Mouse (Mus musculus): ENCODE measurements around the gene Cyp2ab1. TPM values are rescaled to one million over a fixed set of nuclear protein-coding genes. Genes with fewer than 3 reads are reported as not detected.

Cyp2ab1 gene
- polyA plus RNA-seq, 1 experiment: 0.05 TPM

DNA sequence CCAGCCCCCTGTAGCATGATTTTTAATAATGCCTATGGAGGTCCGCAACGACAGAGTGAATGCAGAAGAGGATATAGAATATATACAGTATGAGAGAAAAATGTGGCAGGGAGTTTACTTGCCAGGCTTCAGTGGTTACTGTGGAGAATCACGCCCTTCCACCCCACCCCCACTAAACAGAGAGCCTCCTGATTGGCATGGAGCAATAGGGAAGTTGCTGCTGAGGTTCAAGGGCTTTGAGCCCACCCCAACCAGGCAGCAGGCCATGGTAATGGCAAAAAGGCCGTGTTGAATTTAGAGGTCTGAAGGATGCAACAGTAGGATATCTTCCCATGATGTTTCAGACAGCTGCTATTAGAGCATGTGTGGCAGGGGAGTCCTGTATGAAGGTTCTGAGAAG is 53.9 kb downstream of the Cyp2ab1 start:
- H3K79me3 ChIP-seq (ENCODE audit: low read depth): no peaks in the 10 kb centered on the region
- H3K27me3 ChIP-seq (ENCODE audit: control insufficient read depth, insufficient read depth, insufficient read length): no peaks in the 10 kb centered on the region
- H3K4me3 ChIP-seq (ENCODE audit: insufficient read depth, poor library complexity, severe bottlenecking): no peak overlapping the region
- H3ac ChIP-seq (ENCODE audit: control insufficient read depth, insufficient read length, low read depth): no peak overlapping the region
- TF ChIP-seq FOSL1 (IDR thresholded peaks at IDR 0.05; ENCODE audit: insufficient read depth, low read length, poor library complexity, severe bottlenecking): no peak
- TF ChIP-seq MAX (IDR thresholded peaks at IDR 0.05): no peak
- no peak for TF ChIP-seq MYOG (IDR thresholded peaks at IDR 0.05; ENCODE audit: control insufficient read depth, extremely low read depth, insufficient read length)
- no peak for TF ChIP-seq CTCF (IDR thresholded peaks at IDR 0.05; ENCODE audit: control insufficient read depth, insufficient read depth, insufficient read length)
- H3K36me3 ChIP-seq (ENCODE audit: control insufficient read depth, insufficient read depth): no peaks in the 10 kb centered on the region
- H3K79me2 ChIP-seq (ENCODE audit: control insufficient read depth, insufficient read depth): no peaks in the 10 kb centered on the region

DNA sequence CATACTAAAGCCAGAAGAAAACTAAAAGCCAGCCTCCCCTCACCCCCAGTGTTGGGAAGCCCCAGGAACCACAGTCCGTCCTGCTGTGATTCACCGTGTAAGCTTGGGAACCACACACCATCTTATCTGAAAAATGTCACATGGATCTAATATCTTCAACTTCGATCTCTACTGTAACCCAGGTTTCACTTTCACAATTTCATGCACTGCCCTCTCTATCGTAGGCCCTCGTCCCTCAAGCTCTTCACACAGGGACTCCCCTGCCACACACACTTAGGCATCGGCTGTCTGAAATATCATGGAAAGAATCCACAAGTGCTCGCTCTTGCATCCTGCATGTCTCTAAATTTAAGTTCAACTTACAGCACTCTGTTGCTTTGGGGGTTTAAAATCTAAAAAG is 60.1 kb downstream of the Cyp2ab1 start:
- Histone ChIP-seq H3K79me3 (ENCODE audit: low read depth) (no peaks in the 10 kb centered on the region), H3K79me2 (ENCODE audit: control insufficient read depth, insufficient read depth) (no peaks in the 10 kb centered on the region), H3K27me3 (ENCODE audit: control insufficient read depth, insufficient read depth, insufficient read length) (peaks cover 6% of the 10 kb centered on the region), H3K36me3 (ENCODE audit: control insufficient read depth, insufficient read depth) (no peaks in the 10 kb centered on the region), H3ac (ENCODE audit: control insufficient read depth, insufficient read length, low read depth) (no peak overlapping the region), H3K4me3 (ENCODE audit: insufficient read depth, poor library complexity, severe bottlenecking) (no peak overlapping the region)
- TF ChIP-seq MAX (IDR thresholded peaks at IDR 0.05): no peak
- no peak for TF ChIP-seq FOSL1 (IDR thresholded peaks at IDR 0.05; ENCODE audit: insufficient read depth, low read length, poor library complexity, severe bottlenecking)
- no peak for TF ChIP-seq MYOG (IDR thresholded peaks at IDR 0.05; ENCODE audit: control insufficient read depth, extremely low read depth, insufficient read length)
- no peak for TF ChIP-seq CTCF (IDR thresholded peaks at IDR 0.05; ENCODE audit: control insufficient read depth, insufficient read depth, insufficient read length)
- no peak for TF ChIP-seq CEBPB (IDR thresholded peaks at IDR 0.05; ENCODE audit: low read depth)
- TF ChIP-seq MYOD1 (IDR thresholded peaks at IDR 0.05; ENCODE audit: control insufficient read depth, insufficient read length, low read depth): no peak
- no peak for TF ChIP-seq USF1 (IDR thresholded peaks at IDR 0.05; ENCODE audit: low read depth)

Other genes with a start within 250 kb of the Cyp2ab1 start
- gene Klhl24, start 227.9 kb downstream of the Cyp2ab1 start, polyA plus RNA-seq (2012; fragmentation: generic; extraction: Trizol): 2.6 TPM
- 9.6 TPM for gene Yeats2, start 184.3 kb downstream of the Cyp2ab1 start, polyA plus RNA-seq (2012; fragmentation: generic; extraction: Trizol)
- gene Map6d1, start 84.0 kb downstream of the Cyp2ab1 start, polyA plus RNA-seq (2012; fragmentation: generic; extraction: Trizol): 0.13 TPM
- gene Parl, start 23.0 kb downstream of the Cyp2ab1 start, polyA plus RNA-seq (2012; fragmentation: generic; extraction: Trizol): 179 TPM
- 25.8 TPM for gene Abcc5, start 101.0 kb upstream of the Cyp2ab1 start, polyA plus RNA-seq (2012; fragmentation: generic; extraction: Trizol)
- 108 TPM for gene Eif2b5, start 173.4 kb upstream of the Cyp2ab1 start, polyA plus RNA-seq (2012; fragmentation: generic; extraction: Trizol)
- gene Dvl3, start 191.6 kb upstream of the Cyp2ab1 start, polyA plus RNA-seq (2012; fragmentation: generic; extraction: Trizol): 15.8 TPM
- gene Ap2m1, start 210.1 kb upstream of the Cyp2ab1 start, polyA plus RNA-seq (2012; fragmentation: generic; extraction: Trizol): 556 TPM
- 37.1 TPM for gene Abcf3, start 223.2 kb upstream of the Cyp2ab1 start, polyA plus RNA-seq (2012; fragmentation: generic; extraction: Trizol)